Mouse (Mus musculus): ENCODE results near the gene Hoxb1.

The Hoxb1 gene

DNA sequence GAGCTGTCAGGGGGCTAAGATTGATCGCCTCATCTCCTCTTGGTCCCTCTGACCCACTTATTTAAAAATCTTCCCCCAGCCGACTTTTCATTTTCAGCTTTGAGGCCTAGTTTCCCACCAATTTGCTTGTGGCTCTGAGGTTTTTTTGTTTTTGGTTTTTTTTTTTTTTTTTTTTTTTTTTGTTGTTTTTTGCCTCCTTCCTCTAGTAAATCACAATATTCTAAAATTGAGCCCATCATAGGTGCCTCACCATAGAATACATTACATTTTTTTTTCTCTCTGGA, 15.3 kb upstream of the Hoxb1 start, which contains the start of gene Hoxb2:
Gene Hoxb2, plus strand, starts transcription at position 185 of the 284 bp plus-strand sequence.
- no peak for DNase-seq (ENCODE audit: low spot score)

DNA sequence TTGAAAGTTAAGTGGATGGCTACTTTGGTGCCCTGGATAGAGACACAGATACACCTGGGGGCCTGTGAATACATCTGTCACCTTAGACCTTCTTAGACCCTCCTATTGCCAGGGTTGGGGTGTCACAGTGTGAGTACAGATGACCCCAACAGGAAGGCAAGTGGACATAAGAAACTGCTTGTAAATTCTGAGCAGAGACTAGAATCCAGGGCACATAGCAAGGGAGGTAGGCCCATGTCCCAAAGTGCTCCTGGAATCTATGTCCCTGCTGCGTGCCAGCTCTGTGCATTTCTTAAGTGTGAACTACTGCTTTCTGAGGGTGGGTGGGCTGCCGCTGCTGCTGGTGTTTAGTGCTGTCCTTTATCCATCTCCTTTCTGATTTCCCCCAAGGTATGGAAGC, 14.8 kb upstream of the Hoxb1 start:
- peak; percentile 41 for DNase-seq (ENCODE audit: low spot score)

DNA sequence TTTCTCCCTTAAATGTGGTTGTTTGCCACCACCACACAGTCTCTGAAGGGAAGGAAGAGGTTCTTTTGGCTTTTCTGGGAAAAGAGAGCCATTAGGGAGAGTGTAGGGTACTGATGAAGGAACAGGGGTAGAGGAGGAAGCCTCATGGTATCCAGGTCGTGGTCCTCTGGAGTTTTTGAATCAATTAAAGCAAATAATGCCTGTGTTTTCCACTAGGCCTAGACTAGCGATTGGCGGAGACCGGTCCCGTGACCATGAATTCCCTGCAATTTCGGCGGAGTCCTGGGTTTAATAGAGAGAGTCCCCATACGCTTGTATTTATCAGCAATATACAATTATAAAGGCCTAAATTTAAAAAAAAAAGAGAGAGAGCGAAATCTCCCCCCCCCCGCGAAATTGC, 14.2 kb upstream of the Hoxb1 start:
- DNase-seq (ENCODE audit: low spot score) = peak; percentile 74

DNA sequence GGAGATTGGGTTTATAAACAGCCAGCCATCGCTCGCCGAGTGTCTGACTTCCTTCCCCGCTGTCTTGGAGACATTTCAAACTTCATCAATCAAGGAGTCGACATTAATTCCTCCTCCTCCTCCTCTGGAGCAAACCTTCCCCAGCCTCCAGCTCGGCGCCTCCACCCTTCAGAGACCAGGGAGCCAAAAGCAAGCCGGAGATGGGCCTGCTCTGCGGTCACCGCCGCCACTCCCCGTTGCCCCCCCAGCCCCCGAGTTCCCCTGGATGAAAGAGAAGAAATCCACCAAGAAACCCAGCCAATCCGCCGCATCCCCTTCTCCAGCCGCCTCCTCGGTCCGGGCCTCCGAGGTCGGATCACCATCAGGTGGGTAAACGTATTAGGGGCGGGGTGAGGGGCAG, 13.7 kb upstream of the Hoxb1 start:
- peak; percentile 85 for DNase-seq (ENCODE audit: low spot score)

DNA sequence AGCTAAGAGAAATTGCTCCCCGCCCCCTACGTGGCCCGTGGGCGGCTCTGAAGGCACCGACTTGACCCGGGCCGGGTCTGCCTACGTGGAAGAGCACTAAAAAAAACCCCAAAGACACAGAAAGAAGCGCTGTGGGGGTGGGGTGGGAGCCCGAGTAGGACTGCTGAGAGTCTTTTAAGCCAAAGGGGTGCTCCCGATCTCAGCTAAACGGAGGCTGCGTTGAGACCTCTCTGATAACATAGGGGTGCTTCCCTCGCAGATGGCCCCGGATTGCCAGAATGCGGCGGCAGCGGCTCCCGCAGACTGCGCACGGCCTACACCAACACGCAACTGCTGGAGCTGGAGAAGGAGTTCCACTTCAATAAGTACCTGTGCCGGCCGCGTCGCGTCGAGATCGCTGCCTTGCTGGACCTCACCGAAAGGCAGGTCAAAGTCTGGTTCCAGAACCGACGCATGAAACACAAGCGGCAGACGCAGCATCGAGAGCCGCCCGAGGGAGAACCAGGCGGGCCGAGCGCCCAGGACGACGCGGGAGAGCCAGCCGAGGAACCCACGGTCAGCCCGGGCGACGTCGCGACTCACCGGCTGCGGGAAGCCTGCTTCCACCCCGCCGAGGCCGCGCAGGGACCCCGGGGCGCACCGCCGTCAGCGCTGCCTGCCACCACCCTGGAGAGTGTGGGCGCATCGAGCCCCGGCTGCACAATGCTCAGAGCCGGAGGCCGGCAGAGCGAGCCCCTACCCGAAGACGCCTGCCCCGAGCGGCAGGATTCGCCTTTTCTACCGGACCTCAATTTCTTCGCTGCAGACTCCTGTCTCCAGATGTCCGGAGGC, 12.6 kb upstream of the Hoxb1 start:
- peak; percentile 71 for DNase-seq (ENCODE audit: low spot score)

DNA sequence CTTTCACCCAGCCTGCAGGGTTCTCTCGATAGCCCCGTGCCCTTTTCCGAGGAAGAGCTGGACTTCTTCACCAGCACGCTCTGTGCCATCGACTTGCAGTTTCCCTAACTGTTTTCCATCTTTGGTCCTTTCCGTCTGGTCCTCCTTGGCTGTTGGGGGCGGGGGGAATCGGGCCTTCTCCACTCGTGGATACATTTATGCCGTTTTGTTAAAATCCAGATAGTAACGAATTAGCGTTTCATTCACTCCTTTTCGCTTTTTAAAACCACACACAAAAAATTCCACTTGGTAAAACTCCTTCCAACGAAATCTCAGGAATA, 12.1 kb upstream of the Hoxb1 start:
- no peak for DNase-seq (ENCODE audit: low spot score)

DNA sequence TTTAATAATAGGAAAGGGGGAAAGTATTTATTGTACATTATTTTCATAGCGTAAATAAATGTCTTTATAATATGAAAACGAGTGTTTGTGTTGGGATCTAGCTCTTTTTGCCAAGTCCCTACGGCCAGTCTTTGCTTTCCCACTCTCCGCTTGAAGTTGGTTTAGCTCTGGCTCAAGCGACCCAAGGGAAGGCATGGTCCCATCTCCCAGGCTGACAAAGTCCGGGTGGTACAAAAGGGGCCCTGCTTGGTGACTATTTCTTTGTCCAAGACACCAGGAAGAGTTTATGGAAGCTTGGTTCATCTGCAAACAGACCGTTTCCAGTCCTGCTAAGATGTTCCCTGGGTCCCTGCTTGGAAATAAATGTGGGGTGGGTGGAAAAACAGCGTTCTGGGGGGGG, 11.6 kb upstream of the Hoxb1 start:
- DNase-seq (ENCODE audit: low spot score) = peak; percentile 61

DNA sequence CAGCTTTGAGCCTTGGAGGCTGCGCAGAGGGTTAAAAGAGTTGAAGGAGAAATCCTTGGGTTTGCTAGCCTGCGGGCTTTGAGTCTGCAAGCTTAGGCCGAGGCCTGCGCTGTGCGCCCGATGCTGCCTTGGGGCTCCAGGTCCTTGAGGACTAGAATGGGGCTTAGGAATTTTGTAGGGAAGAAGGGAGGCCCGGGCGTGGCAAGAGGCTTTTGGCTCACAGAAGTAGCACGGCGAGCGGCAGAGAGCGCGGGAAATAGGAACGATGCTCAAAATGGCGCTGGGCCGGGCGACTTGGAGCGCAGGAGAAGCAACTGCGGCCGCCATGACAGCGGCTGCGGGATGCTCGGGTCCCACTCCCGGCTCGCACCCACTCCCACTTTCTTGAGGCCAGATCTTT, 11.2 kb upstream of the Hoxb1 start:
- peak; percentile 86 for DNase-seq (ENCODE audit: low spot score)

DNA sequence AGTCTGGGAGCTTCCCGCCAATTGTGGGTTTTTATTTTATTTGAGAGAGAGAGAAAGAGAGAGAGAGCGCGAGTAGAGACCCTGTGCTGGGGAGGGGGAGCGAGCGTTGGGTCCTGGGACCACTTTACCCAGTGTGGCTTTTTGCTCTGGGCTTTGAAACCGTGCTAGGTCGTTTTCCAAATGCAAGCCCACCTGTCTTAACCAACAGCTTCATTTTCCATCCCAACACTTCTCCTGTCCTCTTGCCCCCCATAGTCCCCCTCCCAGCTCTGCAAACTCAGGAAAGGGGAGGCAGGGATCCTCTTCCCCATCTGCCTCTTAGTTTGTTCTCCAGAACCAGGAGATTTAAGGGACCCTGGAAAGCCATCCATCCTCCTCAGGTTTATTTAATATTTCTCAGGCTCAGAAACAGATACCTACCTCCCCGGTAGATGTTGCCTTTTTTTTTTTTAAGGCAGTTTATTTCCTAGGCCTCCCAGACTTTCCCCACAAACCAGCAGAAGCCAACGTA, 10.7 kb upstream of the Hoxb1 start:
- DNase-seq (ENCODE audit: low spot score) = no peak

DNA sequence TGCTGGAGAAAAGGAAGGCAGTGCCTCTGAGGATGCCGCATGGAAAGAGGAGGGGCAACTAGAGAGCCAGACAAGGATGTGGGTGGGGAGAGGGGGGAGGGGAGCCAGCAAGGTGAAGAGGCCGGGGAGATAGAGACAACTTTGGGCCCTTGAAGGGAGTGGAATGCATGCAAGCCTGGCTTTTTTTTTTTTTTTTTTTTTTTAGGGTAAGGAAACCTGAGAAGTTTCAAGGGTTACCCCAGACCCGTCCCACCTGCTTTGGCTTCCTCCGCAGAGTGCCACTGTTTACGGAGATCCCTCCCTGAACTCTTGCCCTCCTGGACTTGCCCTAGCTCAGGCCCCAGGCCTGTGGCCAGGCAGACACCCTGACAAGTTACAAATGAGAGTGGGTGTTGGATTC, 1.7 kb upstream of the Hoxb1 start:
- peak; percentile 77 for DNase-seq (ENCODE audit: low spot score)

DNA sequence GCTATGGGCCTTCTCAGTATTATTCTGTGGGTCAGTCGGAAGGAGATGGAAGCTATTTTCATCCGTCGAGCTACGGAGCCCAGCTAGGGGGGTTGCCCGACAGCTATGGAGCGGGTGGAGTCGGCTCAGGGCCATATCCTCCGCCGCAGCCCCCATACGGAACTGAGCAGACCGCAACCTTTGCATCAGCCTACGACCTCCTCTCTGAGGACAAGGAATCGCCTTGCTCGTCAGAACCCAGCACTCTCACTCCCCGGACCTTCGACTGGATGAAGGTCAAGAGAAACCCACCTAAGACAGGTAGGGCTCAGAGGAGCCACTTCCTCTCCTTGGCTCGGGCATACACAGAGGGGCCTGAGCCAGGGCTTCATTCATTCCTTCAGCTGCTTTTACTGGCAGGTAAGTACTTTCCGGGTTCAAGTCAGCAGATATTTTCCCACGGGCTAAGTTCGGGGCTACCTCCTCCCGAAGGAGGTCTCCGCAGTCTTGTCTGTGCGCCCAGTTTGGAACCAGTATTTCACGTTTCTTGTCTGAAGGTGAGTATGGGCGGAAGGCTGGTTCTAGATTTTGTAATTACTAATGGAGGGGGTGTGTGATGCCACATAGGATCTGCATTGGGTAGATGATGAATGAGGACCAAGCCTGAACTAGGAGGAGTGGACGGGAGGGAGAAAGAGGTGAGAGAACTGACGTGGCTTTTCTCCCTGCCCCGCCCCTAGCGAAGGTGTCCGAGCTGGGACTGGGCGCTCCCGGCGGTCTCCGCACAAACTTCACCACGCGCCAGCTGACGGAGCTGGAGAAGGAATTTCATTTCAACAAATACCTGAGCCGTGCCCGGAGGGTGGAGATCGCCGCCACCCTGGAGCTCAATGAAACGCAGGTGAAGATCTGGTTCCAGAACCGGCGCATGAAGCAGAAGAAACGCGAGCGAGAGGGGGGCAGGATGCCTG, 815 bp downstream of the Hoxb1 start:
- peak; percentile 59 for DNase-seq (ENCODE audit: low spot score)

DNA sequence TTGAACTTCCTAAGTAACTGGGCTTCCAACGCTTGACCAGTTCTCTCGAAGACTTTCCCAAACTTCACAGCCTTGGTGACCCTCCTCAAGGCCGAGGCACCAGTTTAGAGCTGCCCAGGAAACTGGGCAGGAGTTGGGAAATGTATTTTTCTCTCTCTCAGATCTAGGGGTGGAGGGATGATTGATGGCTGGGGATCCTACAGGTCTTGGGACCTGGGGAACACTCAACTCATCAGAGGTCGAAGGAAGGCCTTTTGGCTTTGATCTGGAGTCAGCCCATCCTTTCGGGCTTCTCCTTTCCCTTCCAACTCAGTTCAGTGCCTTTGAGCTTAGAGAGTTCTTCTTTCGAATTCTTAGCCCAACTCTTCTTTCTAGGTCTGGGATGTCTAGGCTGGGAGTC, 1.6 kb downstream of the Hoxb1 start:
- no peak for DNase-seq (ENCODE audit: low spot score)

DNA sequence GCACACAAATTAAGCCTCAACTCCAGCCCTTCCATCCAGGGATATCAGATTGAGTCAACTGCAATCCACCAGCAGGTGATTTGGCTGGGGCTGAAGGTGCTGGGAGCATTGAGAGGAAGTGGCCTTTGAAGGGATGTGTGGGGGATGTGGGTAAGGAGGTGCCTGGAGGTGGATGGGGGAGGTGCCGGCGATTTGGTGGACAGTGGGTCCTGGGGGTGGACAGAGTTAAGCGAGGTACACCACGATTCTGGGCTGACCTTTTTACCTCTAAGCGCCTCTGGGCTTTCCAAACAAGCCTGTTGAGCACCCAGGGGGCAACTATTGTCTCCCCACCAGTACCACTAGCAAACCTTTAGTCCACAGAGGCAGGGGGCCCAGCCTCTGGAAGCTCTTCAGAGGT, 3.1 kb downstream of the Hoxb1 start:
- no peak for DNase-seq (ENCODE audit: low spot score)

DNA sequence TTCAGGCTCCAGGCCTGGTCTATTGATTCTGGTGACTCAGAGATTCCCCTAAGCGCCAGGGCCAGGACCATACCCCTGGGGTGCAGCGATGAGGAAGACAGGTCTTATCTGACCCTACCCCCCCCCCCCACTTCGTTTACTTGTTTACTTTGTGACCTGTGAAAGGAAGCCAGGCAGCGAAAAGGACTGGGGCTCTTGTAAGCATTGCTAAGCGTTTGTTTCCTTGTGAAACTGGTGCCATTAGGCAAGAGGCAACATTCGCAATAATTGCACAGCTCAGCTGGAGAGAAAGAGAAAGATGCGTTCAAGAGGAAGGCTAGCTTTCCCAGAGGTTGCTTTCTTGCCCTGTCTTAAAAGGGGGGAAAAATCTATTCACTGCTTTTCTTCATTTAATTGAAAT, 3.6 kb downstream of the Hoxb1 start:
- no peak for DNase-seq (ENCODE audit: low spot score)

DNA sequence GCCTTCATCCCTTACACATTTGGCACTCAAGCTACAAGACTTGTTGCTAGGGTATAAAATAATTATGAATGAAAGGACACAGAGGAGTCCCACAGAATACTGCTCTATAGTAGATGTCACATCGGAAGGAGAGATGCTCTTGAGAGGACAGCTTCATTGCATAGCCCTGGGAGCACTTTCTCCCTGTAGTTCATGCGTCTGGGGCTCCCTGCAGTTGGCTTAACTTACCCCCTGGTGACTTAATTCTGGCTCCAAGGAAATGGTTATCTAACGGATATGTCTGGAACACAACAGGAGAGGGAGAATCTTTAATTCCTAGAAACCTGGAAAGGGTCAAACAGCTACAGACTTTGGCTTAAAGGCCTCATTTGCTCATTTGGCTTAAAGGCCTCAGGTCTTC, 6.2 kb downstream of the Hoxb1 start:
- DNase-seq (ENCODE audit: low spot score) = no peak

DNA sequence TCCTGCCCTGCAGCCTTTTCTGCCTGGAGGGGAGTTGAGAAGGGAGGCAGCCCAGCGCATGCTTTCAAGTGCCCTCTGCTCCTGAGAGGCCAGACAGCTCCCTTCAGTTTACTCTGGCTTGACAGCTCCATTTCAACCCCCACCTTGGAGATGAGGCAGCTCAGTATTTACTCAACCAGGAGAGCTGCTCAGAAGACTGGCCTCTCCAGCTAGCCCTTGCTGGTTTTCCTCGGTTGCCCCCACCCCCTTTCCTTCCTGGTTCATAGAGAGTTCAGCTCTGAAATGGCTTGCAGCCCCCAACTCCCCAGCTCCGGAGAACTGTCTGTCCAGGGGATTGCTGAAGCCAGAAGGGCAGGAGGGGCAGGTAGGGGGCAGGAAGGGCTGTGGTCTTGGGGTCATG, 7.0 kb downstream of the Hoxb1 start:
- DNase-seq (ENCODE audit: low spot score) = peak; percentile 76

DNA sequence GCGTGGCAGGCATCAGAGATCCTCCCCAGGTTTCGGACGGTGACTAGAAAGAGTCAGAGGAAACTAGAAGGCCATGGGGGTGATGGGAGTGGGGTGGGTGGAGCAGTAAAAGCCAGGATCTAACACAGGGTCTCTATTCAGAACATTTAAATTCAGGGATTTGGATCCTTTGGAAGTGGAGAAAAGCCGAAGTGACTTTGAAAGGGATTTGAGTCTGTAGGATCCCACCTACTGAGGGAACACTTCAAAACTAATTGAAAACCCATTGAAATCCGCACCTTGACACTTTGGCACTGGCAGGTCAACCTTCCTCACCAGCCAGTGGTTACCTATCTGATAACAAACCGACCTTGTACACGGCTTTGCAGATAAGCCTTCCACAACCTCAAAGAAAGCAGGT, 9.3 kb downstream of the Hoxb1 start:
- no peak for DNase-seq (ENCODE audit: low spot score)

DNA sequence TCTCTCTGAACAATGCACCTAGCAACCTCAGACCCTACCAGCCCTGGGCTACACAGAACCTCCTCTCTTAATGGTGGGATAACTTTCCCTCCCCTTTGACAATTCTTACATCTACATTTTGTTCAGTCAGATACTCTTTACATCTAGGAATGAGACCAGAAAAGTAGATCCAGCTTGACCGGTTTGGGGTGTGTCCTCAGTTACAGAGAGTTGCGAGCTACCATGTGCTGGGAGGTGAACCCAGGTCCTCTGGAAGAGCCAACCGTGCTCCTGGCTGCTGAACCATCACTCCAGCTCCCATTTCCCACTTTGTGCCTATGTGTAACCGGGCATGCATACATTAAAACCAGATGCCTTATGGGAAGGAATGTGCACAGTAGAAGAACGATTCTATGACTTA, 17.8 kb downstream of the Hoxb1 start:
- no peak for DNase-seq (ENCODE audit: low spot score)

DNA sequence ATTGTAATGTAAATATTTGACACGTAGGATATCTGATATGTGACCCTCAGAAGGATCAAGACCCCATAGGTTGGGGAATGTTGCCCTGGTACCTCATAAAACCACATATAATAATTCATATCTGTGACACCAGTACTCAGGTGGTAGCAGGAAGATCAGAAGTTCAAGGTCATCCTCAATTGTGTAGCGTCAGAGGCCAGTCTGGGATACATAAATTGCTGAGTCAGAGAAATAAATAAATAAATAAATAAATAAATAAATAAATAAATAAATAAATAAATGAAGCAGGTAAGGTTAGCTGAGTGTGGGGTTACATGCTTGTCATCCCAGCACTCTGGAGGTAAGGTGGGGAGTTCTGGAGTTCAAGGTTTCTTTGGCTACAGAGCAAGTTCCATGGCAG, 22.1 kb downstream of the Hoxb1 start:
- no peak for DNase-seq (ENCODE audit: low spot score)

DNA sequence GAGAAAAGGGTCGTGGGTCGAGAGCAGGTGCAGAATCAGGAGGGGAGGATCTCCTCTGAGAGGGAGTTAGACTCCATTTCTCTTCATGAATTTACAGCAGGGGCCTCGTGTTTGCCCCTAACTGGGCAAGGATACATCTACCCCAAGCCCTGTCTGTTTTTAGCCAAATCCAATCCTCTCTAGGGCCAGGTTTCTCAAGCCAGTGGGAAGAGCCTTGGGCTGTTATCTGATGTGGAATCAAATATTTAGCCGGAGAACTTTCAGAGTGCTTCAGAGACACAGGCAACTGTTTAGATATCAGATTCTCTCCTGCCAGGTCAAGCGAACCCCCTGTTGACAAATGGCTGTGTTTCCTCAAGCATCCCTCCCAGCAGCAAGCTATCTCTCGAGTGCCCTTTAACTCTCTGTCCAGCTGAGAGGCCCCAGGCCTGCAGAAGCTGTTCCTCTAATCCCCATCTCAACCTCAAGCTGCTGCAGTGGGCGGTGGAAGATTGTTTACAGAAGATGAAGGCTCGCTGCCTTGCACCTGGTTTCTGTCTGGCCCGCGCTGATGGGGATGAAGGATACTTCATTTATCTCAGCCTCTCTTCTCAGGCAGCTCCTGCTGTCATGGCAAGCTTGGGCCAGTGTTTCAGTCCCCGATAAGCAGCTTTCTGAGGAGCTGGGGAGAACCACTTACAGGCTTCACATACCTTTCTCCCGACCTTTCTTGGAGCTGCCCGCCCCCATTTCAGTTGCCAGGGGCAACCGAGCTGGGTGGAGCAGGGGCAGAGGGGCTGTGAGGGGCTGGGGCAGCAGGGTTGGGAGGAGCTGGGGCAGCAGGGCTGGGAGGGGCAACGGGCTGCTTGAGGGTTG, 31.4 kb downstream of the Hoxb1 start:
- peak; percentile 72 for DNase-seq (ENCODE audit: low spot score)

DNA sequence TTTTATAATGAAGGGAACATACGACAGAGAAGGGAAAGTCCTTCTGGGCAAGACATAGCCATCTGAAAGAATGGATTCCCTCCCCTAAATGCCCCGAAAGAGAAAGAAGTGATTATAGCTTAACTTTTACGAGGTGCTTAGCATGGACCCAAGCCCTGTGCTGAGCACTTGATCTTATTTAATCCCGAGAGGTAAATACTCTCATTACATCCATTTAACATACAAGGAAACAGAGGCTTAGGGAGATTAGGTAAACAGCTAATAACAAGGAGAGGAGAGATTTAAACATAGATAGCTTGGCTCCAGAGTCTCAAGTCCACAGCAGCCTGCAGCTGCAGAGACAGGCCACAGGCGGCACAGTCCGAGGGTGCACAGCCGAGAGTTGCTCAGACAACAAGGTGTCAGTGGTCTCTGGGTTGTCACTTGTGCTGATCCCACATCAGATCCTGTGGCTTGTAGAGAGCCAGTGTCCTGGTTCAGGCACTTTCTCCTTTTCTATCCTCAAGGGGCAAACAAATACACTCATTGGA, 32.3 kb downstream of the Hoxb1 start:
- DNase-seq (ENCODE audit: low spot score) = peak; percentile 49

DNA sequence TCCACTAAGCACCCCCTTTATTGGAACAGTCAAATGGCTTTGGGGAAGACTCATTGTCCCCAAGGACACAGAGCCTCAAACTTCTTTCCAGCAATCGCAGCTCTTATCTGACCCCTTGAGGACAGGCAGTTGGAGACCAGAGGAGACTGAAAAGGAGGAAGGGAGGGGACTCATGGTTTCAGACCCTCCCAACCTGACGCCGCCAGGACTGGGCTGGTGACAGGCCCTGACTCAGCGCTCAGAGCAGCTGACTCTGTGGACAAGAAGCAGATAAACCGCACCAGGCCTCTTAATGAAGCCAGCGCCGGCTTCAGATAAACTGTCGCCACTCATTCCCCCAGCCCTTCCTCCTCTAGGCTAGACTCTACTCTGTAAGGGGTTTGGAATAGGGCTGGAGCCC, 34.4 kb downstream of the Hoxb1 start:
- peak; percentile 70 for DNase-seq (ENCODE audit: low spot score)

All from embryo, embryonic 10 days (tissue).